Mouse (Mus musculus) neural tube, embryonic 10.5 days (tissue): ENCODE data around the gene Satb2.

Experiments
- DNase-seq: peaks from one replicate; pipeline ENCODE4 v3.0.0-alpha.2; 2017; ENCODE audit warnings: low spot score; ENCODE audit errors: extremely low spot score

Gene Satb2

GRCm38 (mm10) chr1:56978151-56978700 is at the start of gene Satb2:
TSS of gene Satb2 (minus strand) at chr1:56978650.
- DNase-seq, result peak; percentile 61

- no peak for DNase-seq
Measured at GRCm38 (mm10) chr1:57018941-57019340, 40.5 kb upstream of the Satb2 start.

DNA sequence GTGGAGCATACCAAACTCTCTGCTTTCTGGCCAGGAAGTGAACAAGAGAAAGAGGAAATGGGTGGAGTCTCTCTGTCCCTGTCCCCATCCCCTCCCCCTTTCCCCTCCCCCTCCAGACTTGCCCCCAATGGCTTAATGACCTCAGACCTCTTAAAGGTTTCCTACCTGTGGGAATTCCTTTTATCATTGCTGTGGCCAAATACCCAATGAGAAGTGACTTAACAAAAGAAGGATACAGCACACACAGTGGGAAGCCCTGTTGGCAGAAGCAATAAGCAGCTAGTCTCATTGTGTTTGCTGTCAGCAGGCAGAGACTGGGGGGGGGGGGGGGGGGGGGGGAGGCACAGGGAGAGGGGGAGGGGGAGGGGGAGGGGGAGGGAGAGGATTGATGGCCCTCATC is 35.4 kb upstream of the Satb2 start:
- DNase-seq, result no peak

GRCm38 (mm10) chr1:57009171-57009570 is 30.7 kb upstream of the Satb2 start:
- DNase-seq, result no peak

DNA sequence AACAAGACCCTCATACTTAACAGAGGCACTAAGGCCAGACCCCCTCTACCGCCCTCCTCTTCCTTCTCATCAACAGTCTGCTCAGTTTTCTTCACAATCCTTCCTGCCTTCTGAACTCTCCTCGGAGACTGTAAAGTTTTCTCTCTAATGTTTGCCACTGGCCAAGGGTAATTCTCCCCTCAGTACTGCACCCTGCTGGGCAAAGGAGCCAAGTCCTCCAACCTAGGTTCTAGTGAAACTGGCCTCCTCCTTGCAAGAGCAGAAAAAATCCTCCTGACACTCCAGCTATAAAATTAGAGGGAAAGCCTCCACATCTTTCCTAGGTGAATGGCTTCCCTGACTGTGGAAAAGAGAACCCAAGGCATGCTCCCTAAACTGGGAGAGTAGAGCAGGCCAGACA is 16.6 kb upstream of the Satb2 start:
- DNase-seq, result no peak

- no peak for DNase-seq
Measured at GRCm38 (mm10) chr1:56992310-56992709, 13.9 kb upstream of the Satb2 start.

DNA sequence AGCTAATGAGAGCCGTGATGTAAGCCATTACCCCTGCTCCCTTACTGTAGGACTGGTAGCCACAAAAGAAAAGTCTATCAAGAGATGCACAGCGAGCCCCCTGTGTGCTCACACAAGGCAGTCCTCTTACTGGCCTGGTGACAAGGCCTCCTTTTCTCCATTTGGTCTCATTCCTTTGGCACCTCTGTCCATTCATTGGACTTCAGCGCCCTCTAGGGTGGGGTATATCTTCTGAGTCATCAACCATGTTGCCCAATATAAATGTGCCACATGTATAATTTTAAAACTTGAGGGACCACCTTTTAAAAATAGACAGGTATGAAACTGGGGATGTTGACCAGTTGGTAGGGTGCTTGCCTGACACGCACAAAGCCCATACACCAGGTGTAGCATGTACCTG is 13.2 kb upstream of the Satb2 start:
- no peak for DNase-seq

GRCm38 (mm10) chr1:56984483-56984810 is 6.0 kb upstream of the Satb2 start:
- DNase-seq, result peak; percentile 22

- DNase-seq, result peak; percentile 31
Measured at GRCm38 (mm10) chr1:56983771-56984482, 5.5 kb upstream of the Satb2 start.

GRCm38 (mm10) chr1:56983100-56983590 is 4.7 kb upstream of the Satb2 start:
- peak; percentile 29 for DNase-seq

DNA sequence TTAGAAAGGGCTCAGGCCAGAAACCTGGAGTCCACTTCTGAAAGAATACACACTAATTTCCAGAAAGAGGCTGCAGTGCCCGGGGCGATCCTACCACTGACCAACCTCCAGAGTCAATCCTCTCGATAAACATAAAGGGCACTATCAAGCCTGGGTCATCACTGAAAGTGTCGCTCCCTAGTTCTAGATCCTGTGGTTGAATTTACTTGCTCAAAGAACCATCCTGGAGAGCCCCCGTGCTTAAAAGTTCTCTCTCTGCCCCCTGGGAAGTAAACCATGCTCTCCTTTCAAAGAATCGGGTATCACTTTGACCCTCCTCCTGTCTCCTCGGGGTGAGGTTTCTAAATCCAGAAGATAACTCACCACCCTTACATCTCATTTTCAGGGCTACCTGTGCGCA is 4.2 kb upstream of the Satb2 start:
- DNase-seq, result peak; percentile 41

DNA sequence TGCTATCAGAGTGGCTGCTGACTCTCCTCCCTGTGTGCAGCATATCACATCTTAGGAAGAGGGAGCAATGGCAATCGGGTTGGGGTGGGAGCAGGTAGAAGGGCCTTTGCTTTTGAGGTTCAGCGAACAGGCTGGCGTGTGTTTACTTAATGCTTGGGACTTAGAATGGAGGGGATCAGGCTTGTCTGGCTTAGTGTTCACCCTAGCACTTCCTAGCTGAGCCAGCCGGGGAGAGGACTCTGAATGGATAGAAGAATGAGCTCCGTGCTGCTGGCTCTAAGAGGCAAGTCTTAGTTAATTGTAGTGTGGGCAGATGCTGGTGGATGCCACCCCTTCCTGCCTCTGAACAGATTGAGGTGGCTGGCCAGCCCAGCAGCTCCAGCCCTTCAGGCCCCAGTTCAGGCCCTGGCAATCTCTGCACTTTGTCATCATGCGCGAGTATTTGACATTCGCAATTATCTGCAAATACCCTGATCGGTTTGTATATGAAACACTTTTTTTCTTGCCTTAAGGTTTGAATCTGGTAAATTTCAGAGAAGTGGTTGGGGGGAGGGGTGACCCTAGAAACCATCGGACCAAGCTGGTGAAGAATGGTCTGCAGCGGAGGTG is 3.6 kb upstream of the Satb2 start:
- peak; percentile 46 for DNase-seq

DNA sequence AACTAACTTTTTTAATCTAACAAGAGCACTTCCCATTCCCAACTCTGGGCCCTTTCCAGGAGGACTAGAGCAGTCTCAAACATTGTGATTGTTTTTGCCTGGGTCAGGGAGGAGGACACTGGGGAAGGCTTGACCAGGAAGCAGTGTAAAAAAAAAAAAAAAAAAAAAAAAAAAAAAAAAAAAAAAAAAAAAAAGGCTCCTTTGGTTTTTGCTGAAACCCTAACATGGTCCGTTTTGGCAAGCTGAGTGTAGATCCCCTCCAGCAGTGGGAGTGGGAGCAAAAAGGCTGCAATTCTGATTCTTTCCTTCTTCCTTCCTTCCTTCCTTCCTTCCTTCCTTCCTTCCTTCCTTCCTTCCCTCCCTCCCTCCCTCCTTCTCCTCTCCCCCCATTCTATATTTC is 3.1 kb upstream of the Satb2 start:
- DNase-seq, result no peak

- peak; percentile 67 for DNase-seq
Measured at GRCm38 (mm10) chr1:56980631-56981275, 2.3 kb upstream of the Satb2 start.

DNA sequence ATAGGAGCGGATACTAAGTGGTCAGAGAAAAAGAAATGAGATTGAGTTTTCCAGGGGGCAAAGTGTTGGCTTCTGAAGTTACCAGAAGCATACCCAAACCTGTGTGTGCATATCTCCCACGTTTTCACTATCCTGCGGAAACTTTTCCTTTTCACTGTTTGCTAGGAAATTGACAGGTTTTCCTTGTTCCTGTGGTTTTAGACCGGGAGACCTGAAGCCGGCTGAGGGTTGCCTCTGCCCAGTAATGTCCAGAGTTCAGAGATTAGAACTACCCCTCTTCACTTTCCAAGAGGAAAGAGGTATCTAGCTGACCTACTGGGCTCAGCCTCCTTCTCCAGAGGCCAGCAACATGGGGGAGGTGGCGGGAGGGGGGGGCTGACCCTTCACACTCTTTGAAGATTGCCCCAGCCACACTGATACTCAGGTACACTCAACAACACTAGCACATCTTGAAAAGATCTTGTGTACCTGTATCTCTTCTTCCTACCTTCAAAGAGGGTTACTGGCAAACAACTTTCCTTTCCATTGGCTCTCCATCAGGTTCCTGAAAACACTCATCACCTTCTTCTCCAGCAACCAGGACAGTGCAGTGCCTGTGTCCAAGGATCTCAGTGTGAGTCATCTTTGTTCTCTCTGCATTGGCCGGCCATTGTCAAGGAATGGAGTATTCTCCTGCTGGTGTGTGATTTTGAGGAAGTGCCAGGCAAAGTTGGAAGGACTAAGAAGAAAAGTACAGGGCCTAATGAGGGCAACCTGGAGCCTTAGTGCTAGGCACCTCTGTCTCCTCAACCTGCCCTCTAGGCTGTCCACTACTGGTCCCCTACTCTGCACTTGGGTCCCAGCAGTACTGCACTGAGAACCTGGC is 1.3 kb upstream of the Satb2 start:
- DNase-seq, result peak; percentile 54

- peak; percentile 85 for DNase-seq
Measured at GRCm38 (mm10) chr1:56977201-56978100, 999 bp downstream of the Satb2 start.

DNA sequence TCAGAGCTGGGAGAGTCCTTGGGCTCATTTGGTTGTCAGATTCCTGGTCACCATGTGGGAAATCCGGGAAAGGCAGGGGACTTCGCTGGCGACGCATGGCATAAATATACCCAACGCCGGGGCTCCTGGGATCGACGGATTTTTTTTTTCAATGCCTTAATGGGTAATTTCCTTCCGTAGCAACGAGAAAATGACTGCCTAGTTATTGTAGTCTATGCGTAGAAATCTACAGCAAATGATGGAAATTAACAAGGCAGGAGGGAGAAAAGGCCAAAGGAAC is 1.7 kb downstream of the Satb2 start:
- DNase-seq, result no peak

DNA sequence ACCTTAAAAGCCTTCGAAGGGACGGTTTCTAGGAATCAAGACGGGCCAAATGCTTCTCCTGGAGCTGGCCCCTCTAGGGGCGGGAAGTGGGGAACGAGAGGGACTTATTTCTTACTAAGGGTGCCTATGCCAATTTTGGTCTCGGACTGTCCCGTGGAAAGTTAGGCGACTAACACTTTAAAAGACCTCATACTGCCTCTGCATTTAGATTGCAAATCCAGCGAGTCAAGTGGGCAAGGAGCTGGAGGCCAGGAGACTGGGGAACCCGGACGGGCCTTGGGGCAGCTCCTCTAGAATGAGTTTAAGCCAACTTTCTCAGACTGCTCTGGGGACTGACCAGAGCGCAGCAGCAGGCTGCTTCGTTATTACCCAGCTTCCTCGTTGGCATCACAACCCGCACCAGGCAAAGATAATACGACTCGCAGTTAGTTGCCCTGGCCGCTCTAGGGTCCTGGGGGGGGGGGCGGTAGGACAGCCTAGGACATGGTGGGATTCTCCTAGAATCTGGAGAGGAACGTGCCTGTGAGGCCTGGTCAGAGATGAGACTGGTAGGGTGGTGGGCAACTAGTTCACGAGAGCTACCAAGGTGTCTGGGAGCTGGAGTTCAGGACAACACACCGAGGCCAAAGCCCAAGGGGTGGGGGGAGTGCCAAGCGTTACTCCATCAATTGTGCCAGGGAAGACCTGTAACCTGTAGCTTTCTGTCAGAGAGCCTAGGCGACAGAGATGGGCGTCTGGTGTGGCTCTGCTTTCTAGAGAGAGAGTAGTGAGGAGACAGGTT is 2.2 kb downstream of the Satb2 start:
- DNase-seq, result peak; percentile 57

DNA sequence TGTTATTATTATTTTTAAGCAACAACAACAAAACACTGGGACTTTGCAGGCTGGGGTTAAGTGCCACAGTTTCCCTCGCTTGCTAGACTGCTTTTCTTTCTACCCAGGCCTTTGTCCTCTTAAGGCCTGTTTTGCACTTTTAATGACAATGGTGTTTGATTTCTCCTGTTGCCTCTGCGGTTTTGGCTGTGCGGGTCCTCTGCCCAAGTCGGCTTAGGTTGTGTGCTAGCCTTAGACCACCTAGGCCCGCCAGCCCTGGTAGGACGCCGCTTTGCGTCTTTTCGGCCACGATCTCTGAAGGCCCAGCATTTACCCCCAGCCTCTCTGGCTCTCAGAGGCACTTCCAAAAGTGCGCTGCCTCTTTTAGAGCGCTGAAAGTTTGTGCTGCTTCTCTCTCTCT is 2.9 kb downstream of the Satb2 start:
- DNase-seq, result peak; percentile 42

DNA sequence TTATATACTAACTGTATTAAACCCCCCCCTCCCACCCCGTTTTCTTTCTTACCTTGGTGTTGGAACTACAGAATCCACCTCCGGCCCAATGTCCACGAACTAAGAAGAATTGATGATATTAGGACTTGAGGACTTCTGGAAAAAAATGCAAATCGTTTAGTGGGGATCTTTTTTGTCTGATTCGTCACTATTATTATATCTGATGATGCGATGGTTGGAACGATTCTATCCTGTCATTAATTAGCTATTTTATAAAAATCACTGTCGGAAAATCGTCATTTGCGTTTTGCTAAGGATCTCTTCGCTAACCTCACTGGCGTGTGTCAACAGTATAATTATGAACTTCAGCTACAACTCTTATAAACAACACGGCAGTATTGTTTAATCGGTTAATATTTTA is 4.3 kb downstream of the Satb2 start:
- DNase-seq, result no peak
